Mouse (Mus musculus): ENCODE measurements around the gene Gm3415.
"Not testable (repeated sequence)": the region's sequence is repeated elsewhere in the genome, so short reads cannot be mapped to it uniquely, and the experiment has no call there.

The Gm3415 gene

GRCm38 (mm10) chr5:146599216-146599615 is 43.3 kb downstream of the Gm3415 start:
- DNase-seq (ENCODE audit: low read depth, low spot score): not testable (repeated sequence)

GRCm38 (mm10) chr5:146599970-146600369 is 44.0 kb downstream of the Gm3415 start:
- DNase-seq (ENCODE audit: low read depth, low spot score): no peak

- no peak for DNase-seq (ENCODE audit: low read depth, low spot score)
These were observed 50.3 kb downstream of the Gm3415 start for GRCm38 (mm10) chr5:146606221-146606620.

GRCm38 (mm10) chr5:146606895-146607294 is 51.0 kb downstream of the Gm3415 start:
- DNase-seq (ENCODE audit: low read depth, low spot score): no peak

- no peak for DNase-seq (ENCODE audit: low read depth, low spot score)
These were observed 51.9 kb downstream of the Gm3415 start for GRCm38 (mm10) chr5:146607816-146608215.
